Mouse (Mus musculus): Measurements from ENCODE around the gene Phf20. TPM values are rescaled to one million over a fixed set of nuclear protein-coding genes. Genes with fewer than 3 reads are reported as not detected.

Gene Phf20
- polyA plus RNA-seq, 1 experiment from 2014 or later, result 88.3 TPM

DNA sequence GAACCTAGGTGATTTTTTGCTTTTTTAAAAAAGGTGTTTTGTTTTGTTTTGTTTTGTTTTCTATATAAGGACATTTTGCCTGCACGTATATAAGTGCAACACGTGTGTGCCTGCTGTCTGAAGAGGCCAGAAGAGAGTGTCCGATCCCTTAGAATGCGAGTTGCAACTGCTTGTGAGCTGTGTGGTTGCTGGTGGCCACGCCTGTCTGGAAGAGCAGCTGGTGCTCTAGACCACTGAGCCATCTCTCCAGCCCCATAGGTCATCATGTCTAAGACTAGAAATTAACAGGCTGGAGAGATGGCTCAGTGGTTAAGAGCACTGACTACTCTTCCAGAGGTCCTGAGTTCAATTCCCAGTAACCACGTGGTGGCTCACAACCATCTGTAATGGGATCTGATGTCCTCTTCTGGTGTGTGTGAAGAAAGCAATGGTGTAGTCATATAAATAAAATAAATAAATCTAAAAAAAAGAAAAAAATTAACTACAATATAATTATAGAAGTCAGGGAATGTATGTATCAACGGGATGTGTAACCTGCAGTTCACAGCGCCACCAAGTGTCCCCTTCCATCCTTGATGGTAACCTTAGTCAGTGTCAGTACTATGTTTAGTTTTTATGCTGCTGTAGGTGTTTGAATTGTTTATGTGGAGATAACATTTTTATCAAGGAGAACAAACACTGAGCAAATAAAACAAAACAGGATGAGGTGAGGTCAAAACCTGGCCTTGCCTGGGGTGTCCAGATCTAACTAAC lies 156.3 kb downstream of the Phf20 start:
- H3K4me2 ChIP-seq (ENCODE audit: low read depth, low read length), result no peak overlapping the region
- ATAC-seq (replicated peaks; ENCODE audit: insufficient number of reproducible peaks, low FRiP score, low TSS enrichment, low read depth) (no peak), DNase-seq (ENCODE audit: low spot score) (no peak)
- no peak overlapping the region for H3K4me3 ChIP-seq (ENCODE audit: low read depth, low read length)
- H3K27ac ChIP-seq (replicated peaks; ENCODE audit: low read depth, low read length), result no peak overlapping the region
- H3K4me1 ChIP-seq (ENCODE audit: control insufficient read depth, insufficient read depth, low read length), result no peaks in the 10 kb centered on the region
- no peaks in the 10 kb centered on the region for H3K27me3 ChIP-seq (ENCODE audit: control insufficient read depth, insufficient read depth, low read length)
- WGBS, result 76% methylated on average over 8 of the region's 8 CpGs
- no peak overlapping the region for H3K9ac ChIP-seq (replicated peaks; ENCODE audit: low read length)
- no peaks in the 10 kb centered on the region for H3K9me3 ChIP-seq (replicated peaks; ENCODE audit: control insufficient read depth, low read length)
- H3K36me3 ChIP-seq (replicated peaks; ENCODE audit: control insufficient read depth, insufficient read depth, low read depth, low read length), result no peaks in the 10 kb centered on the region

- 50% methylated on average over 7 of the region's 7 CpGs for WGBS
- Histone ChIP-seq H3K4me3 (ENCODE audit: low read depth, low read length) (no peak overlapping the region), H3K27ac (replicated peaks; ENCODE audit: low read depth, low read length) (no peak overlapping the region), H3K9me3 (replicated peaks; ENCODE audit: control insufficient read depth, low read length) (no peaks in the 10 kb centered on the region), H3K27me3 (ENCODE audit: control insufficient read depth, insufficient read depth, low read length) (no peaks in the 10 kb centered on the region), H3K36me3 (replicated peaks; ENCODE audit: control insufficient read depth, insufficient read depth, low read depth, low read length) (no peaks in the 10 kb centered on the region), H3K9ac (replicated peaks; ENCODE audit: low read length) (no peak overlapping the region), H3K4me1 (ENCODE audit: control insufficient read depth, insufficient read depth, low read length) (no peaks in the 10 kb centered on the region), H3K4me2 (ENCODE audit: low read depth, low read length) (no peak overlapping the region)
- ATAC-seq (replicated peaks; ENCODE audit: insufficient number of reproducible peaks, low FRiP score, low TSS enrichment, low read depth), result no peak
- peak; percentile 1 for DNase-seq (ENCODE audit: low spot score)
These were observed 157.0 kb downstream of the Phf20 start for GRCm38 (mm10) chr2:156353265-156353692.

DNA sequence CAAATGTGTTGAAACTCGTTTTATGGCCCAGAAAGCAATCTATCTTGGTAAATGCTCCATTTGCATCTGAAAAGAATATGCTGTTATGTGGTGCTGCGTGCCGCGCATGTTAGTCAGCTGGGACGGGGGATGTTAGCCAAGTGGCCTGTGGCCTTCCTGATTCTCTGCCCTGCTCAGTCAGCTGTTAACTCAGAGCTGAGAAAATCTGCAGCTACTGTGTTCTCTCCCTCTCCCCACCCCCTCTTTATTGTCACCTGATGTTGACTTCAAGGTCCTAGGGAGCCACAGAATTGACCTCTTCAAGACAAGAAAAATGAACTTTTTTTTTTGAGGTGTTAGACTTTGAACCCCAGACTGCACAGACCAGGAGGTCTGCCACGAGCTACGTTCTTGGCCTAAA lies 159.8 kb downstream of the Phf20 start:
- no peak overlapping the region for H3K4me2 ChIP-seq (ENCODE audit: low read depth, low read length)
- H3K27me3 ChIP-seq (ENCODE audit: control insufficient read depth, insufficient read depth, low read length), result no peaks in the 10 kb centered on the region
- no peaks in the 10 kb centered on the region for H3K4me1 ChIP-seq (ENCODE audit: control insufficient read depth, insufficient read depth, low read length)
- H3K36me3 ChIP-seq (replicated peaks; ENCODE audit: control insufficient read depth, insufficient read depth, low read depth, low read length), result no peaks in the 10 kb centered on the region
- no peak overlapping the region for H3K27ac ChIP-seq (replicated peaks; ENCODE audit: low read depth, low read length)
- H3K9ac ChIP-seq (replicated peaks; ENCODE audit: low read length), result no peak overlapping the region
- WGBS, result 76% methylated on average over 7 of the region's 7 CpGs
- H3K9me3 ChIP-seq (replicated peaks; ENCODE audit: control insufficient read depth, low read length), result no peaks in the 10 kb centered on the region
- H3K4me3 ChIP-seq (ENCODE audit: low read depth, low read length), result no peak overlapping the region
- DNase-seq (ENCODE audit: low spot score) (no peak), ATAC-seq (replicated peaks; ENCODE audit: insufficient number of reproducible peaks, low FRiP score, low TSS enrichment, low read depth) (no peak)

Small RNA genes within 50 kb of the gene (microRNA-seq; reads per million reads assigned to microRNA genes)
- gene Gm22759 (ENCODE audit: borderline number of aligned reads), result not detected

Other genes starting within 250 kb of the Phf20 start
- gene Cep250, start 240.0 kb upstream of the Phf20 start, polyA plus RNA-seq (2014; fragmentation: Nextera tagmentation; extraction: Ambion mirVana), result 13.4 and 14.0 TPM in 2 replicates
- gene 6430550D23Rik, start 188.5 kb upstream of the Phf20 start, polyA plus RNA-seq (2014; fragmentation: Nextera tagmentation; extraction: Ambion mirVana), result 0.89 and 1.5 TPM in 2 replicates
- gene Ergic3, start 188.4 kb upstream of the Phf20 start, polyA plus RNA-seq (2014; fragmentation: Nextera tagmentation; extraction: Ambion mirVana), result 175 and 210 TPM in 2 replicates
- 0.10 TPM in 1 of 2 replicates, not detected in the other for gene Fer1l4, start 143.5 kb upstream of the Phf20 start, polyA plus RNA-seq (2014; fragmentation: Nextera tagmentation; extraction: Ambion mirVana)
- 4.4 and 6.3 TPM in 2 replicates for gene Spag4, start 131.3 kb upstream of the Phf20 start, polyA plus RNA-seq (2014; fragmentation: Nextera tagmentation; extraction: Ambion mirVana)
- 51.3 and 55.4 TPM in 2 replicates for gene Cpne1, start 84.5 kb upstream of the Phf20 start, polyA plus RNA-seq (2014; fragmentation: Nextera tagmentation; extraction: Ambion mirVana)
- gene Rbm12, start 84.5 kb upstream of the Phf20 start, polyA plus RNA-seq (2014; fragmentation: Nextera tagmentation; extraction: Ambion mirVana), result 47.3 and 48.7 TPM in 2 replicates
- gene Gm28036, start 69.4 kb upstream of the Phf20 start, polyA plus RNA-seq (2014; fragmentation: Nextera tagmentation; extraction: Ambion mirVana), result 20.1 and 23.8 TPM in 2 replicates
- gene Romo1, start 52.4 kb upstream of the Phf20 start, polyA plus RNA-seq (2014; fragmentation: Nextera tagmentation; extraction: Ambion mirVana), result 356 and 375 TPM in 2 replicates
- gene Nfs1, start 52.3 kb upstream of the Phf20 start, polyA plus RNA-seq (2014; fragmentation: Nextera tagmentation; extraction: Ambion mirVana), result 33.5 and 34.0 TPM in 2 replicates
- 678 and 756 TPM in 2 replicates for gene Rbm39, start 16.2 kb upstream of the Phf20 start, polyA plus RNA-seq (2014; fragmentation: Nextera tagmentation; extraction: Ambion mirVana)
- 2.9 and 3.4 TPM in 2 replicates for gene Cnbd2, start 115.8 kb downstream of the Phf20 start, polyA plus RNA-seq (2014; fragmentation: Nextera tagmentation; extraction: Ambion mirVana)
- gene Scand1, start 116.2 kb downstream of the Phf20 start, polyA plus RNA-seq (2014; fragmentation: Nextera tagmentation; extraction: Ambion mirVana), result 65.3 and 66.5 TPM in 2 replicates
- gene Epb41l1, start 224.4 kb downstream of the Phf20 start, polyA plus RNA-seq (2014; fragmentation: Nextera tagmentation; extraction: Ambion mirVana), result 3.2 and 3.3 TPM in 2 replicates

All from embryonic facial prominence, embryonic 11.5 days (tissue).